Mouse (Mus musculus) lung, embryonic 16.5 days (tissue): Measurements from ENCODE around the gene Cyp19a1. TPM values are rescaled to one million over a fixed set of nuclear protein-coding genes. Genes with fewer than 3 reads are reported as not detected.

Experiments used
- polyA plus RNA-seq: library from polyadenylated mRNA; unstranded; fragments of >200 nt; fragmentation: Nextera tagmentation; extraction: Ambion mirVana; gene quantifications from 2 replicates; pipeline ENCODE4 v1.2.1, GENCODE M21; 2015

Cyp19a1 gene
- polyA plus RNA-seq, 1 experiment from 2014 or later: not detected

Other genes with a start within 250 kb of the Cyp19a1 start
- 0.73 and 1.1 TPM in 2 replicates for gene Tnfaip8l3, start 199.7 kb downstream of the Cyp19a1 start, polyA plus RNA-seq
- not detected in 2 replicates for gene Gldn, start 18.4 kb upstream of the Cyp19a1 start, polyA plus RNA-seq
- gene Dmxl2, start 233.5 kb upstream of the Cyp19a1 start, polyA plus RNA-seq: 2.2 and 3.1 TPM in 2 replicates